Mouse (Mus musculus) stomach, postnatal 0 days (tissue): ENCODE measurements around the gene Olfr175-ps1.

Source experiments
- CTCF ChIP-seq: IDR thresholded peaks from 2 replicates; pipeline ENCODE4 v1.5.1; 2016; ENCODE audit warnings: antibody characterized with exemption, low read depth, mild to moderate bottlenecking, moderate library complexity
- EP300 ChIP-seq: optimal IDR thresholded peaks from 2 replicates; pipeline ENCODE3; 2016; ENCODE audit warnings: antibody characterized with exemption

- TF ChIP-seq CTCF (no peak), EP300 (no peak)
Observed at GRCm38 (mm10) chr16:58861479-58861878, 34.9 kb upstream of the Olfr175-ps1 start.
